Mouse (Mus musculus): Measurements from ENCODE around the gene Large2. TPM values are rescaled to one million over a fixed set of nuclear protein-coding genes. Genes with fewer than 3 reads are reported as not detected.

Large2 gene
- polyA plus RNA-seq, 1 experiment from 2014 or later: 1.5 TPM

GRCm38 (mm10) chr2:92362571-92363228 is 12.0 kb downstream of the Large2 start:
- 92% methylated on average over 6 of the region's 6 CpGs for WGBS
- Histone ChIP-seq H3K4me2 (no peak overlapping the region), H3K27me3 (no peaks in the 10 kb centered on the region), H3K36me3 (peaks cover 19% of the 10 kb centered on the region), H3K9me3 (no peaks in the 10 kb centered on the region), H3K27ac (replicated peaks) (no peak overlapping the region), H3K4me1 (replicated peaks) (0 out of 2 replicates have a peak, but pooled peaks cover 3% of the 10 kb centered on the region), H3K4me3 (no peak overlapping the region), H3K9ac (no peak overlapping the region)
- ATAC-seq (ENCODE audit: low FRiP score, low read depth): no peak

GRCm38 (mm10) chr2:92361795-92362194 is 12.9 kb downstream of the Large2 start:
- Histone ChIP-seq H3K36me3 (peaks cover 25% of the 10 kb centered on the region), H3K9me3 (no peaks in the 10 kb centered on the region), H3K4me2 (no peak overlapping the region), H3K4me1 (replicated peaks) (0 out of 2 replicates have a peak, but pooled peaks cover 3% of the 10 kb centered on the region), H3K27ac (replicated peaks) (no peak overlapping the region), H3K4me3 (no peak overlapping the region), H3K9ac (no peak overlapping the region), H3K27me3 (no peaks in the 10 kb centered on the region)
- WGBS: 78% methylated on average over 8 of the region's 8 CpGs
- no peak for ATAC-seq (ENCODE audit: low FRiP score, low read depth)

- no peaks in the 10 kb centered on the region for H3K9me3 ChIP-seq
- no peak overlapping the region for H3K9ac ChIP-seq
- no peaks in the 10 kb centered on the region for H3K27me3 ChIP-seq
- 23% methylated on average over 12 of the region's 12 CpGs for WGBS
- no peak for ATAC-seq (ENCODE audit: low FRiP score, low read depth)
- H3K4me1 ChIP-seq (replicated peaks): 0 out of 2 replicates have a peak, but pooled peaks cover 3% of the 10 kb centered on the region
- no peak overlapping the region for H3K4me2 ChIP-seq
- peaks cover 29% of the 10 kb centered on the region for H3K36me3 ChIP-seq
- H3K27ac ChIP-seq (replicated peaks): peak overlapping the region; percentile 21; the same call in 1 of the 2 replicates
- H3K4me3 ChIP-seq: no peak overlapping the region
These were observed 13.8 kb downstream of the Large2 start for GRCm38 (mm10) chr2:92360893-92361292.

- 60% methylated on average over 25 of the region's 25 CpGs for WGBS
These were observed 14.4 kb downstream of the Large2 start for GRCm38 (mm10) chr2:92360186-92360823.

GRCm38 (mm10) chr2:92359301-92359700 is 15.4 kb downstream of the Large2 start:
- no peak overlapping the region for H3K4me3 ChIP-seq
- H3K36me3 ChIP-seq: peaks cover 29% of the 10 kb centered on the region
- H3K4me2 ChIP-seq: no peak overlapping the region
- WGBS: 84% methylated on average over 2 of the region's 2 CpGs
- H3K27ac ChIP-seq (replicated peaks): no peak overlapping the region
- no peaks in the 10 kb centered on the region for H3K27me3 ChIP-seq
- no peak overlapping the region for H3K9ac ChIP-seq
- ATAC-seq (ENCODE audit: low FRiP score, low read depth): no peak
- 0 out of 2 replicates have a peak, but pooled peaks cover 3% of the 10 kb centered on the region for H3K4me1 ChIP-seq (replicated peaks)
- no peaks in the 10 kb centered on the region for H3K9me3 ChIP-seq

More at GRCm38 (mm10) chr2:92360186-92360823, 14.4 kb downstream of the Large2 start:
- Histone ChIP-seq H3K9ac (no peak overlapping the region), H3K4me2 (no peak overlapping the region), H3K27me3 (no peaks in the 10 kb centered on the region), H3K4me3 (no peak overlapping the region), H3K36me3 (peaks cover 29% of the 10 kb centered on the region), H3K27ac (replicated peaks) (peak overlapping the region; percentile 21), H3K4me1 (replicated peaks) (0 out of 2 replicates have a peak, but pooled peaks cover 3% of the 10 kb centered on the region), H3K9me3 (no peaks in the 10 kb centered on the region)
- ATAC-seq (ENCODE audit: low FRiP score, low read depth): peak; percentile 55

- WGBS: 72% methylated on average over 6 of the region's 6 CpGs
- Histone ChIP-seq H3K36me3 (peaks cover 42% of the 10 kb centered on the region), H3K9me3 (no peaks in the 10 kb centered on the region), H3K4me2 (no peak overlapping the region), H3K27me3 (no peaks in the 10 kb centered on the region), H3K9ac (no peak overlapping the region), H3K27ac (replicated peaks) (no peak overlapping the region), H3K4me3 (no peak overlapping the region), H3K4me1 (replicated peaks) (no peaks in the 10 kb centered on the region; the same call in 1 of the 2 replicates)
- no peak for ATAC-seq (ENCODE audit: low FRiP score, low read depth)
These were observed 20.4 kb downstream of the Large2 start for GRCm38 (mm10) chr2:92354224-92354623.

GRCm38 (mm10) chr2:92353402-92353801 is 21.3 kb downstream of the Large2 start:
- no peak overlapping the region for H3K4me3 ChIP-seq
- H3K4me1 ChIP-seq (replicated peaks): no peaks in the 10 kb centered on the region; the same call in 1 of the 2 replicates
- no peak overlapping the region for H3K4me2 ChIP-seq
- H3K27ac ChIP-seq (replicated peaks): no peak overlapping the region
- no peak for ATAC-seq (ENCODE audit: low FRiP score, low read depth)
- no peaks in the 10 kb centered on the region for H3K27me3 ChIP-seq
- no peaks in the 10 kb centered on the region for H3K9me3 ChIP-seq
- 23% methylated on average over 5 of the region's 5 CpGs for WGBS
- no peak overlapping the region for H3K9ac ChIP-seq
- H3K36me3 ChIP-seq: peaks cover 34% of the 10 kb centered on the region

GRCm38 (mm10) chr2:92350686-92351085 is 24.0 kb downstream of the Large2 start:
- Histone ChIP-seq H3K4me3 (no peak overlapping the region), H3K36me3 (peaks cover 30% of the 10 kb centered on the region), H3K9ac (no peak overlapping the region), H3K4me2 (no peak overlapping the region), H3K27me3 (no peaks in the 10 kb centered on the region), H3K27ac (replicated peaks) (no peak overlapping the region), H3K9me3 (no peaks in the 10 kb centered on the region), H3K4me1 (replicated peaks) (no peaks in the 10 kb centered on the region; the same call in 1 of the 2 replicates)
- no peak for ATAC-seq (ENCODE audit: low FRiP score, low read depth)
- 82% methylated on average over 5 of the region's 5 CpGs for WGBS

GRCm38 (mm10) chr2:92349589-92350425 is 24.9 kb downstream of the Large2 start:
- no peak overlapping the region for H3K4me2 ChIP-seq
- H3K36me3 ChIP-seq: peaks cover 33% of the 10 kb centered on the region
- WGBS: 73% methylated on average over 6 of the region's 6 CpGs
- H3K27ac ChIP-seq (replicated peaks): peak overlapping the region; percentile 42
- no peak overlapping the region for H3K9ac ChIP-seq
- no peaks in the 10 kb centered on the region for H3K9me3 ChIP-seq
- no peak for ATAC-seq (ENCODE audit: low FRiP score, low read depth)
- no peaks in the 10 kb centered on the region; the same call in 1 of the 2 replicates for H3K4me1 ChIP-seq (replicated peaks)
- H3K4me3 ChIP-seq: no peak overlapping the region
- H3K27me3 ChIP-seq: no peaks in the 10 kb centered on the region

- no peak overlapping the region for H3K27ac ChIP-seq (replicated peaks)
- 92% methylated on average over 2 of the region's 2 CpGs for WGBS
- H3K36me3 ChIP-seq: peaks cover 31% of the 10 kb centered on the region
- H3K9ac ChIP-seq: no peak overlapping the region
- no peaks in the 10 kb centered on the region for H3K9me3 ChIP-seq
- no peak for ATAC-seq (ENCODE audit: low FRiP score, low read depth)
- no peaks in the 10 kb centered on the region for H3K27me3 ChIP-seq
- no peaks in the 10 kb centered on the region for H3K4me1 ChIP-seq (replicated peaks)
- H3K4me2 ChIP-seq: no peak overlapping the region
- no peak overlapping the region for H3K4me3 ChIP-seq
These were observed 27.5 kb downstream of the Large2 start for GRCm38 (mm10) chr2:92347191-92347590.

GRCm38 (mm10) chr2:92342418-92342817 is 32.3 kb downstream of the Large2 start:
- H3K4me1 ChIP-seq (replicated peaks): no peaks in the 10 kb centered on the region
- ATAC-seq (ENCODE audit: low FRiP score, low read depth): no peak
- H3K9me3 ChIP-seq: no peaks in the 10 kb centered on the region
- no peaks in the 10 kb centered on the region for H3K27me3 ChIP-seq
- no peak overlapping the region for H3K9ac ChIP-seq
- no peak overlapping the region for H3K4me2 ChIP-seq
- H3K4me3 ChIP-seq: no peak overlapping the region
- H3K36me3 ChIP-seq: peaks cover 14% of the 10 kb centered on the region
- H3K27ac ChIP-seq (replicated peaks): no peak overlapping the region

- Histone ChIP-seq H3K9me3 (no peaks in the 10 kb centered on the region), H3K36me3 (peaks cover 18% of the 10 kb centered on the region), H3K4me3 (no peak overlapping the region), H3K9ac (no peak overlapping the region), H3K27me3 (no peaks in the 10 kb centered on the region), H3K4me2 (no peak overlapping the region), H3K4me1 (replicated peaks) (no peaks in the 10 kb centered on the region), H3K27ac (replicated peaks) (no peak overlapping the region)
- no peak for ATAC-seq (ENCODE audit: low FRiP score, low read depth)
- 92% methylated on average over 2 of the region's 2 CpGs for WGBS
These were observed 42.8 kb downstream of the Large2 start for GRCm38 (mm10) chr2:92331871-92332270.

Measured in hindbrain, embryonic 15.5 days (tissue).